Mouse (Mus musculus) embryonic facial prominence, embryonic 14.5 days (tissue): ENCODE measurements around the gene Plau. TPM values are rescaled to one million over a fixed set of nuclear protein-coding genes. Genes with fewer than 3 reads are reported as not detected.

Experiments used
- ATAC-seq: fragments of 200-750 bp; cut with Nextera tagmentation; 2 replicates; pipeline ENCODE4 v1.8.0; 2017; ENCODE audit warnings: low read depth, moderate number of reproducible peaks, moderate TSS enrichment
- DNase-seq: peaks from one replicate; pipeline ENCODE4 v3.0.0-alpha.2; 2015; ENCODE audit warnings: low spot score
- H3K27ac ChIP-seq: fragments of 300-500 bp; sonication (generic); replicated peaks from 2 replicates; pipeline ENCODE4 v1.5.1; 2014; ENCODE audit warnings: low read depth, mild to moderate bottlenecking, low read length, moderate library complexity
- H3K27me3 ChIP-seq: fragments of 300-500 bp; sonication (generic); replicated peaks from 2 replicates; pipeline ENCODE4 v1.6.1; 2014; ENCODE audit warnings: low read length; ENCODE audit not compliant: control insufficient read depth, insufficient read depth
- H3K36me3 ChIP-seq: fragments of 300-500 bp; sonication (generic); 2 replicates; pipeline ENCODE4 v1.6.1; 2014; ENCODE audit warnings: low read length, mixed read lengths; ENCODE audit not compliant: control insufficient read depth, insufficient read depth
- H3K4me1 ChIP-seq: fragments of 300-500 bp; sonication (generic); 2 replicates; pipeline ENCODE4 v1.6.1; 2014; ENCODE audit warnings: antibody characterized with exemption, low read length; ENCODE audit not compliant: control insufficient read depth, insufficient read depth
- H3K4me2 ChIP-seq: fragments of 300-500 bp; sonication (generic); 2 replicates; pipeline ENCODE4 v1.6.1; 2014; ENCODE audit warnings: low read depth, mild to moderate bottlenecking, low read length, moderate library complexity, mixed read lengths
- H3K4me3 ChIP-seq: fragments of 300-500 bp; sonication (generic); 2 replicates; pipeline ENCODE4 v1.5.1; 2014; ENCODE audit warnings: low read depth, mild to moderate bottlenecking, low read length
- H3K9ac ChIP-seq: fragments of 300-500 bp; sonication (generic); 2 replicates; pipeline ENCODE4 v1.6.1; 2014; ENCODE audit warnings: low read depth, mild to moderate bottlenecking, low read length, moderate library complexity, mixed read lengths
- H3K9me3 ChIP-seq: fragments of 300-500 bp; sonication (generic); 2 replicates; pipeline ENCODE4 v1.6.1; 2016; ENCODE audit warnings: low read length; ENCODE audit not compliant: control insufficient read depth
- WGBS: fragments of 180-500 bp; shearing (Covaris S2); extraction: QIAGEN DNeasy Blood & Tissue Kit; methylation state at CpG from one replicate; pipeline ENCODE4 v1.1.7; 2014; 5-methylcytosine and 5-hydroxymethylcytosine counted together
- polyA plus RNA-seq: library from polyadenylated mRNA; unstranded; fragments of >200 nt; fragmentation: Nextera tagmentation; extraction: Ambion mirVana; gene quantifications from 2 replicates; pipeline ENCODE4 v1.2.1, GENCODE M21; 2014

Plau gene
- polyA plus RNA-seq, 1 experiment from 2014 or later = 2.5 TPM

- ATAC-seq (no peak), DNase-seq (no peak)
- Histone ChIP-seq H3K27me3 (no peaks in the 10 kb centered on the region), H3K4me3 (no peak overlapping the region), H3K9me3 (no peaks in the 10 kb centered on the region), H3K27ac (no peak overlapping the region), H3K4me1 (peaks cover 6% of the 10 kb centered on the region), H3K9ac (no peak overlapping the region), H3K36me3 (no peaks in the 10 kb centered on the region), H3K4me2 (no peak overlapping the region)
- 68% methylated on average over 1 of the region's 1 CpGs for WGBS
Observed at GRCm38 (mm10) chr14:20831915-20832314, 4.5 kb upstream of the Plau start.

- peaks cover 6% of the 10 kb centered on the region for H3K4me1 ChIP-seq
- H3K27ac ChIP-seq = no peak overlapping the region
- no peaks in the 10 kb centered on the region for H3K9me3 ChIP-seq
- no peak for DNase-seq
- no peaks in the 10 kb centered on the region for H3K36me3 ChIP-seq
- no peak overlapping the region for H3K9ac ChIP-seq
- no peaks in the 10 kb centered on the region for H3K27me3 ChIP-seq
- no peak overlapping the region for H3K4me3 ChIP-seq
- no peak overlapping the region for H3K4me2 ChIP-seq
- 85% methylated on average over 4 of the region's 4 CpGs for WGBS
- no peak for ATAC-seq
Observed at GRCm38 (mm10) chr14:20833525-20833924, 2.9 kb upstream of the Plau start.

- Histone ChIP-seq H3K9ac (no peak overlapping the region), H3K4me1 (peaks cover 6% of the 10 kb centered on the region), H3K4me3 (no peak overlapping the region), H3K36me3 (no peaks in the 10 kb centered on the region), H3K9me3 (no peaks in the 10 kb centered on the region), H3K27ac (no peak overlapping the region), H3K27me3 (no peaks in the 10 kb centered on the region), H3K4me2 (no peak overlapping the region)
- ATAC-seq = no peak
- no peak for DNase-seq
- WGBS = 55% methylated on average over 7 of the region's 7 CpGs
Observed at GRCm38 (mm10) chr14:20834136-20834535, 2.3 kb upstream of the Plau start.

GRCm38 (mm10) chr14:20836905-20837376 lies 481 bp downstream of the Plau start:
- DNase-seq (no peak), ATAC-seq (peak; percentile 42; the same call in 1 of the 2 replicates)
- Histone ChIP-seq H3K27me3 (no peaks in the 10 kb centered on the region), H3K4me3 (peak overlapping the region; percentile 45), H3K27ac (no peak overlapping the region), H3K4me1 (no peaks in the 10 kb centered on the region), H3K4me2 (peak overlapping the region; percentile 75), H3K9me3 (no peaks in the 10 kb centered on the region), H3K36me3 (no peaks in the 10 kb centered on the region), H3K9ac (peak overlapping the region; percentile 66)
- 6% methylated on average over 10 of the region's 10 CpGs for WGBS

GRCm38 (mm10) chr14:20837681-20838080 lies 1.2 kb downstream of the Plau start:
- Histone ChIP-seq H3K9me3 (no peaks in the 10 kb centered on the region), H3K9ac (no peak overlapping the region), H3K27ac (no peak overlapping the region), H3K36me3 (no peaks in the 10 kb centered on the region), H3K4me3 (peak overlapping the region; percentile 45; the same call in 1 of the 2 replicates), H3K4me1 (no peaks in the 10 kb centered on the region), H3K4me2 (peak overlapping the region; percentile 75), H3K27me3 (no peaks in the 10 kb centered on the region)
- DNase-seq = no peak
- no peak for ATAC-seq
- WGBS = 68% methylated on average over 7 of the region's 7 CpGs

- H3K9me3 ChIP-seq = no peaks in the 10 kb centered on the region
- no peaks in the 10 kb centered on the region for H3K27me3 ChIP-seq
- no peaks in the 10 kb centered on the region for H3K36me3 ChIP-seq
- H3K9ac ChIP-seq = no peak overlapping the region
- DNase-seq (no peak), ATAC-seq (no peak)
- H3K4me1 ChIP-seq = 0 out of 2 replicates have a peak, but pooled peaks cover 5% of the 10 kb centered on the region
- H3K4me2 ChIP-seq = no peak overlapping the region
- WGBS = 91% methylated on average over 2 of the region's 2 CpGs
- H3K4me3 ChIP-seq = no peak overlapping the region
- no peak overlapping the region for H3K27ac ChIP-seq
Observed at GRCm38 (mm10) chr14:20841526-20841925, 5.1 kb downstream of the Plau start.

GRCm38 (mm10) chr14:20842629-20843028 lies 6.2 kb downstream of the Plau start:
- no peak overlapping the region for H3K9ac ChIP-seq
- DNase-seq (no peak), ATAC-seq (no peak)
- no peaks in the 10 kb centered on the region for H3K9me3 ChIP-seq
- 84% methylated on average over 3 of the region's 3 CpGs for WGBS
- H3K4me2 ChIP-seq = no peak overlapping the region
- 0 out of 2 replicates have a peak, but pooled peaks cover 5% of the 10 kb centered on the region for H3K4me1 ChIP-seq
- H3K27me3 ChIP-seq = no peaks in the 10 kb centered on the region
- no peak overlapping the region for H3K27ac ChIP-seq
- no peak overlapping the region for H3K4me3 ChIP-seq
- H3K36me3 ChIP-seq = no peaks in the 10 kb centered on the region

GRCm38 (mm10) chr14:20844126-20844525 lies 7.7 kb downstream of the Plau start:
- H3K36me3 ChIP-seq = no peaks in the 10 kb centered on the region
- no peaks in the 10 kb centered on the region for H3K27me3 ChIP-seq
- no peak for DNase-seq
- H3K9me3 ChIP-seq = no peaks in the 10 kb centered on the region
- H3K4me2 ChIP-seq = no peak overlapping the region
- 93% methylated on average over 6 of the region's 6 CpGs for WGBS
- H3K27ac ChIP-seq = no peak overlapping the region
- ATAC-seq = no peak
- H3K9ac ChIP-seq = no peak overlapping the region
- no peak overlapping the region for H3K4me3 ChIP-seq
- 0 out of 2 replicates have a peak, but pooled peaks cover 5% of the 10 kb centered on the region for H3K4me1 ChIP-seq
